ENCODE assay signal across 17 mouse cellular contexts in the genomic region with DNA sequence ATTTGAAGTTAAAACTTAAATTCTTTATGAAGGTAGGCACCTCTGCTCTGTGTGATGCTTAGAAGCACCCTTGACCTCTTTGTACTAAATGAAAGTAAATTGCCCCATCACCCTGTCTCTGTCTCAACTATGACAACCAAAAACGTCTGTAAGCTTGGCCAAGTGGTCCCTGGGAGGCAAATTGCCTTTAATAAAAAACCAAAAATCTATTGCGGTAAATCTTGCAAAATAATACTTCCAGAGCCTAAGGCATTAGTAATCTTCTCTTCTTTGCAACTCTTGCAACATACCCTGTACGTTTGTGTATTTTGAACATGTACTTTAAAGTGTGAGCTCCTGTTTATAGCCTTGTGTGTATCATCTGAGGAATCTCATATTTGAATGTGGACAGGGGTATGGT.
"Had no signal": no experiment of that assay in that cellular context is flagged by ENCODE, and none has a peak within 500 bp of the region (broad histone marks: within the 10 kb centered on the region; RNA-seq: fewer than 3 reads in every experiment).

No protein-coding gene starts in this region.

- H3K9ac ChIP-seq: liver, embryonic 13.5 days; midbrain, embryonic 12.5 days; midbrain, embryonic 15.5 days; neural tube, embryonic 12.5 days; neural tube, embryonic 15.5 days had no signal

- DNase-seq: kidney, adult 2 months; kidney, postnatal 14 days; kidney, postnatal 4 days; liver, embryonic 13.5 days; lung, adult 2 months; lung, postnatal 36 days; right cerebral cortex, adult 18-20 months; right cerebral cortex, postnatal 25 days; spleen, adult 18-20 months; thymus, adult 18-20 months; thymus, postnatal 36 days had no signal

- H3K36me3 ChIP-seq: liver, embryonic 13.5 days; midbrain, embryonic 12.5 days; midbrain, embryonic 15.5 days; neural tube, embryonic 12.5 days; neural tube, embryonic 15.5 days had no signal

- ATAC-seq: intestine, embryonic 16.5 days; lung, postnatal 0 days; midbrain, embryonic 15.5 days had no signal

- H3K27me3 ChIP-seq: liver, embryonic 13.5 days; midbrain, embryonic 12.5 days; midbrain, embryonic 15.5 days; neural tube, embryonic 12.5 days; neural tube, embryonic 15.5 days had no signal

- H3K4me3 ChIP-seq: liver, embryonic 13.5 days; midbrain, embryonic 12.5 days; midbrain, embryonic 15.5 days; neural tube, embryonic 12.5 days; neural tube, embryonic 15.5 days had no signal

- H3K9me3 ChIP-seq: liver, embryonic 13.5 days; midbrain, embryonic 12.5 days; midbrain, embryonic 15.5 days; neural tube, embryonic 12.5 days; neural tube, embryonic 15.5 days had no signal

- H3K4me2 ChIP-seq: liver, embryonic 13.5 days; midbrain, embryonic 12.5 days; midbrain, embryonic 15.5 days; neural tube, embryonic 12.5 days; neural tube, embryonic 15.5 days had no signal

- H3K27ac ChIP-seq: liver, embryonic 13.5 days; midbrain, embryonic 12.5 days; midbrain, embryonic 15.5 days; neural tube, embryonic 12.5 days; neural tube, embryonic 15.5 days had no signal

- H3K4me1 ChIP-seq: liver, embryonic 13.5 days; midbrain, embryonic 12.5 days; midbrain, embryonic 15.5 days; neural tube, embryonic 12.5 days; neural tube, embryonic 15.5 days had no signal
